Mouse (Mus musculus) brain, adult 2 months (tissue): Measurements from ENCODE around the gene Rpl12.

Source experiments
- DNase-seq: peaks from one replicate; pipeline ENCODE4 v3.0.0; 2011; ENCODE audit warnings: low read depth, low spot score

Rpl12 gene

GRCm38 (mm10) chr2:32940483-32940882 is 20.9 kb upstream of the Rpl12 start:
- no peak for DNase-seq

- DNase-seq: no peak
Measured at GRCm38 (mm10) chr2:32947454-32947853, 13.9 kb upstream of the Rpl12 start.

- no peak for DNase-seq
Measured at GRCm38 (mm10) chr2:32954581-32954980, 6.8 kb upstream of the Rpl12 start.

- DNase-seq: peak; percentile 72
Measured at GRCm38 (mm10) chr2:32957344-32957743, 4.0 kb upstream of the Rpl12 start.

GRCm38 (mm10) chr2:32960273-32960672 is 1.1 kb upstream of the Rpl12 start:
- DNase-seq: no peak

DNA sequence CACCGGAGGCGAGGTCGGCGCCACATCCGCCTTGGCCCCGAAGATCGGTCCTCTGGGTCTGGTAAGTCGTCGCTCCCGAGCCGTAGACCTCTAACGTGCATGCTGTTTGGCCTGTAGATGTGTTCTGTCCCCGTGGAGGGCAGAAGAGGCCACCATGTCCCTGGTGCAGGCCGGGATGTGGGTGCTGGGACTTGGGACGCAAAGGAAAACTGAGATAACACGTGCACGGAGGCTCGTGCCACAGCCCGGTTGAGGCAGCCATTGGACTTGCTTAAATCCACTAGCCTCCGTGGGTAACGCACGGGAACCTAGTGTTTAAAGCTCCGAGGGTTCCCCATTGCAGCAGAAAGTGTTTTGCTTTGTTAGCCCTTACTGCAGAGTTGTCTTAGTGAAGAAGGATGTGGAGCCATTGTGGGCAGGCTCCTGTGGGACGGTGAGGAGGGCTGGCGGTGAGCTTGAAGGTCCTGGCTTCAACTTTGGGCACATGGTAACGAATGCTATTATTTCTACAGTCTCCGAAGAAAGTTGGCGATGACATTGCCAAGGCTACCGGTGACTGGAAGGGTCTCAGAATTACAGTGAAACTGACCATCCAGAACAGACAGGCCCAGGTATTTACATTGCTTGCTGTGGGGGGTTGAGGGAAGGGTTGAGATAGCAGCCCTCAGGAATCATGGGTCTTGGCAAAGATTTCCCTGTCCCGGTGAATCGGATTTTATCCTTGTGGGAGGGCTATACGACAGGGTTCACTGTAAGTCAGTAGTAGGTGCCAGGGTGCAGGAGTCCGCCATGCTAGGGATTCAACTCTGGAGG is 909 bp downstream of the Rpl12 start:
- DNase-seq: peak; percentile 45

DNA sequence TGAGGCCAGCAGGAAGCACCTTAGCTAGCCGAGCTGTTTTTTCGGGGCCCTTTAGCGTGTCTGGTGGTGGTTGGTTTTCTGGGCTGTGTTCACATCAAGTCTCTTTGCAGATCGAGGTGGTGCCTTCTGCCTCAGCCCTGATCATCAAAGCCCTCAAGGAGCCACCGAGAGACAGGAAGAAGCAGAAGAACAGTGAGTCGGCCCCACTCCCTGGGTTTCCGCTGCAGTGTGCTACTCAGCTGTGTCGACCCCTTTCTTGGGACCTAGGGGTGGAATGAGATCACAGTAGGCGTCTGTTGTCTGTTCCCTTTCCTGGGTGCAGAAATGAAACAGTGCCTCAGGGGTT is 1.5 kb downstream of the Rpl12 start:
- no peak for DNase-seq

DNA sequence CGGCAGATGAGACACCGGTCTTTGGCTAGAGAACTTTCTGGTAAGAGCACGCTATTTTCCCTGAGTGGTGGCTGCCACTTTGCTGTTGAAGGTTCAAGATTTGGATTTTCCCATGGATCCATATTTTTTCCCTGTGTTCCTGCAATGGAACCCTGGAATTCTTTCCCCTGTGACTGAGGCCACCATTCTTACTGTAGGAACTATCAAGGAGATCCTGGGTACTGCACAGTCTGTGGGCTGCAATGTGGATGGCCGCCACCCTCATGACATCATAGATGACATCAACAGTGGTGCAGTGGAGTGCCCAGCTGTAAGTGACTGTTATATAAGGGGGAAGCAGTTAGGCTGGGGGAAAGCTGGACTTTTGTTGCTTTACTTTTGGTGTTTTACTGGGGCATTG is 2.2 kb downstream of the Rpl12 start:
- DNase-seq: no peak

- DNase-seq: no peak
Measured at GRCm38 (mm10) chr2:32963981-32964380, 2.6 kb downstream of the Rpl12 start.

- no peak for DNase-seq
Measured at GRCm38 (mm10) chr2:32964659-32965457, 3.5 kb downstream of the Rpl12 start.

- no peak for DNase-seq
Measured at GRCm38 (mm10) chr2:32965511-32966183, 4.3 kb downstream of the Rpl12 start.

- no peak for DNase-seq
Measured at GRCm38 (mm10) chr2:32966184-32966688, 4.9 kb downstream of the Rpl12 start.

- peak; percentile 97 for DNase-seq
Measured at GRCm38 (mm10) chr2:32966689-32967631, 5.6 kb downstream of the Rpl12 start.

DNA sequence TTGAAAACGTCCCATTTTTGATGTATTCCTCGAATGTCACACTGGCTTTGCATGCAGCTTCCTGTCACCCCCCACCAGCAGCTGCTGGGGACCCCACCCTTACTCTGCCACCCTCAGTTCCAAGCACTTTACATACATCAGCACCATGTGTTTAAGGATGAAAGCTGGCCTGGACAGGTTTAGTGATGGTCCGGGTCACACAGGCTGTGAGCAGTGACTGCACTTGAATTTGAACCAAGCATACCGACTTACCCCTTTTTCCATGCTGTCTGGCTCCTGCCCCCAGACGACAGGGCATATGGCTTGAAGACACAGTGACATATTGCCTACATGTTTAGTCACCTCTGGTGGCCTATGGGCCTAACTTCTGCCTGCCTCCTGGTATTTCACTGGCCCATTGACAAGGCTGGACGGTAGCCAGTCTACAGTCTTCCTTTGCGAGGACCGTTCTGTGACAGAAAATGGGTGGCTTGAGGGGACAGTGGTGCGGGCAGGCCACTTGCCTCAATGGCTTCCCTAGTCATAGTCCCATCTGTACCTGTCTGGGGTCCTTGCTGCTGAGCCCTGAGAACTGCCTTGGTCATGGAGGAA is 6.8 kb downstream of the Rpl12 start:
- DNase-seq: no peak

- peak; percentile 71 for DNase-seq
Measured at GRCm38 (mm10) chr2:32969326-32969725, 8.0 kb downstream of the Rpl12 start.

DNA sequence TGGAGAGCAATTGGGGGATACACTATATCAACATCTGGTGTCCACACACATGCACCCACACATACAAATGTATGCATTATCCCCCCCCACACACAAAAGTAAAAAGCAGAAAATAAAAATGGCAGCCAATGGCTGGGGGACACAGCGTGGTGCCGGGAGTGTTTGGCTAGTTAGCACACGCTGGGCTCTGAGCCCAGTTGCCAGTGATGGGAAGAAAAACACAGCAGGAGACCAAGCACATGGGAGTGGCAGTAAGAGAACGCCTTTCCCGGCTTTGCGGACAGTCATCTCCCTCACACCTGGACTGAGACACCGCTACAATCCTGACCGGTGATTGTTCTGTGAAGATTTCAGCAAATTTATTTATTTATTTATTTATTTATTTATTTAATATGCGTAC is 9.9 kb downstream of the Rpl12 start:
- peak; percentile 63 for DNase-seq

- no peak for DNase-seq
Measured at GRCm38 (mm10) chr2:32974216-32974615, 12.9 kb downstream of the Rpl12 start.

- DNase-seq: no peak
Measured at GRCm38 (mm10) chr2:32977114-32977513, 15.8 kb downstream of the Rpl12 start.

DNA sequence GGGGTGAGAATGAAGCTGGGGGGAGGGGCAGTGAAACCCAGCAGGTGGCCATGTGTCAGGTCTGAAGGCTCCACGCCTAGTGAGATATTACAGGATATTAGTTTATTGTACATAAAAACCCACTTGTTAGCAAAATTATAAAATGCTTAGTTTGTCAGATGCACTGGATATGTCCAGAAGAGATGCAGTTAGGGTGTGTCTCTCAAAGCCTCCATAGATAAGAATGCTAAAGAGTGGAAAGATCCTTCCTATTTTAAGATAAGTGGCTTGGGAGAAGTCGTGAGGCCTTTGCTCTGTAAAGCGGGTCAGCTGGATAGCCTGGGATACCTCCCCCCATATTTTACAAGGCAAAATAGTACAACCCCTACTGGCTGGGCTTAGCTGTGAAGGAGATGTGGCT is 17.3 kb downstream of the Rpl12 start:
- no peak for DNase-seq

GRCm38 (mm10) chr2:32979675-32980074 is 18.3 kb downstream of the Rpl12 start:
- DNase-seq: no peak

DNA sequence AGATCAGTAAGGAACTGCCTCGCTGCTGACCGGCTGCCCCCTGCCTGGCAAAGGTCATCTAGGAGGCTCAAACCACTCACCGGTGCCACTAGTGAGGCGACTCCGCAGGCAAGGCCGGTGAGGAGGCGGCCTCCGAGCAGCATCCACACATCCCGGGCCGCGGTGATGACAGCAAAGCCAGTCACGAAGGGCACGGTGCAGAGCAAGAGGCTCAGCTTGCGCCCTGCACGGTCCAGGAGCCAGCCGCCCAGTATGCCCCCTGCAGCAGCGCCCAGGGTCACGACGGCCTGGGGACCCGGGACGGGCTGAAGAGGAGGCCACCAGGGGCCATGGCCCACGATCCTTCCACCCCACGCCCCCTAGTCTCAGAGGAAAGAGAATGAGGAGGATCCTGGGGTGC is 19.9 kb downstream of the Rpl12 start:
- peak; percentile 36 for DNase-seq
